Mouse (Mus musculus): ENCODE data around the gene Traf3.

- TF ChIP-seq CTCF (IDR thresholded peaks at IDR 0.05; ENCODE audit: borderline replicate concordance, insufficient read depth, low read length) (no peak), POLR2A (IDR thresholded peaks at IDR 0.05; ENCODE audit: low read depth, low read length) (no peak)
These were observed 12.6 kb downstream of the Traf3 start for GRCm38 (mm10) chr12:111178772-111179171.

Data from embryonic fibroblast, embryonic 13.5 days (primary cell).